Mouse (Mus musculus) c-Kit-positive CD71-positive TER-119-positive erythroid progenitor cells, embryonic 14.5 days (primary cell): ENCODE data around the gene Dnah11.

ENCODE experiments used
- DNase-seq: peaks from one replicate; pipeline ENCODE4 v3.0.0-alpha.2; 2013; ENCODE audit warnings: low spot score

The Dnah11 gene

GRCm38 (mm10) chr12:118198386-118199093, at the start of gene Dnah11:
Gene Dnah11 (minus strand): TSS chr12:118199043.
- peak; percentile 26 for DNase-seq

GRCm38 (mm10) chr12:118221182-118221581, 22.3 kb upstream of the Dnah11 start:
- no peak for DNase-seq

DNA sequence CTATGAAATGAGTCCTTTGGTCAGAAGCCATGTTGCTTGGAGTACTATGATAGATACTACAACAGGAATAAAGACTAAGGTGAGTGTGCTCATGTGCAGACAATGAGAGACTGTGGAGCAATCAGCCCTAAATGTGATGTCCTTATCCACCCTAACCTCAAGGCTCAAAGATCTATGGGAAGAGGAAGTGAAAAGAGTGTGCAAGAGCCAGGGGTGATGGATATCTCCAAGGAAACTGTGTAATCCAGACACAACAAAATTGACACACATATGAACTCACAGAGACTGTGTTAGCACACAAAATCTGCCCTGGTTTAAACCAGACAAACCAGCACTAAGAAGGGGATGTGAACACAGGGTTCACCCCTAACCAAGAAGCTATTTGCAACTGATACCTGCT, 21.2 kb upstream of the Dnah11 start:
- DNase-seq, result no peak

- DNase-seq, result no peak
These were observed 13.3 kb upstream of the Dnah11 start for GRCm38 (mm10) chr12:118212163-118212562.

DNA sequence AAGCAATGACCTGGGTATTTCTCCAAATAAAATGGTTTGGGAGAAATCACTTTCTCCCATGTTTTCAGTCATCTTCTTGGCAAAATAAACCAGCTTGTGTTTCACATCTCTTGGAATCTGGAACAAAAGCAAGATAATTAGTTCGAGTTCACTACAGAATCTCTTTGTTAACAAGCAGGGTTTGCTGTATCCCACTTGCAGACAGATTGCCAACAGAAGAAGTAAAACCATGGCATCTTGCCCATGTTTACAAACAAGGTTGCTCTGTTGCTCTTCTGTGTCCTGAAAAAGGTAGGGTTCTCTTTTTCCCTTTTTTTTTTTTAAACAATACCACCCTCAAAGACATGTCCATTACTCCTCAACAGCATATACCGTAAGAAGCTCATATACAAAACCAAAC, 2.3 kb downstream of the Dnah11 start:
- no peak for DNase-seq

- peak; percentile 19 for DNase-seq
These were observed 9.3 kb downstream of the Dnah11 start for GRCm38 (mm10) chr12:118189535-118189934.

GRCm38 (mm10) chr12:118187663-118188062, 11.2 kb downstream of the Dnah11 start:
- DNase-seq, result no peak

- DNase-seq, result no peak
These were observed 11.9 kb downstream of the Dnah11 start for GRCm38 (mm10) chr12:118186881-118187489.

GRCm38 (mm10) chr12:118186120-118186880, 12.5 kb downstream of the Dnah11 start:
- DNase-seq, result no peak

- no peak for DNase-seq
These were observed 14.1 kb downstream of the Dnah11 start for GRCm38 (mm10) chr12:118184731-118185130.

GRCm38 (mm10) chr12:118177756-118178155, 21.1 kb downstream of the Dnah11 start:
- DNase-seq, result no peak

DNA sequence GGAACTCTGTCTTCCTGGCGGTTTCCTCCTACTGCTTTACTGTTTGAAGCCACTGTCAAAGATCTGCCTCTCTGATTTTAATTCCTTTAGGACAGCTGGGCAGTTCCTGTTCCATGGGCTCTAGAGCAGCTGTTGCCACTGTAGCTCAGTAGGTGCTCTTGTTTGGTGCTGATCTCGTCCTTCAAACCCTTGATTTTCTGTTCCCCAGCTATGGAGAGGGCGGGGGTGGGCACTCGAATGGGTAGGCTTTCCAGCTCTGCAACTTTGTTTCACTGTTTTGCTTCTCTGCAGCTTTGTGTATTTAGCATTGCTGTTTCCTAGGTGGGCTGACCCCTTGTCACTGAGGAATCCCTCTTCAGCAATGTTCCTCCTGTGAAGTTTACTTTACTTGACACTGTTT, 34.1 kb downstream of the Dnah11 start:
- DNase-seq, result no peak

DNA sequence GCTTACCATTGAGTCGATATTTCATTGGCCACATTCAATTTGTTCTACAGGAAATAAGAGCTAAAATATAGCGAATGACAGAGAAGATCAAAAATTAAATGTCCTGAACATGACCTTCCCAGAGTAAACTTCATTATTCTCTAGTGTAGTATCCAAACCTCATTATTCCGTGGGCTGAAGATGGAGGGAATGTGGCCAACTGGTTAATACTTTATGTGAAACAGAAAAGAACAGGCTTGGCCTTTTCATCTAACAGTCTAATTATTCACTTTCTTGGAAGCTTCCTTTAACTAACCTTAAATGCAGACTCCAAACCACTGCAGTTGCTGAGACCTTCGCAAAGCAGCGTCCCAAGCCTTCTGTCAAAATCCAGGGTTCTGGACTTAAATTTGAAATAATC, 41.9 kb downstream of the Dnah11 start:
- DNase-seq, result no peak

- DNase-seq, result no peak
These were observed 51.3 kb downstream of the Dnah11 start for GRCm38 (mm10) chr12:118147521-118148033.

GRCm38 (mm10) chr12:118128116-118128515, 70.7 kb downstream of the Dnah11 start:
- no peak for DNase-seq

GRCm38 (mm10) chr12:118119668-118120067, 79.2 kb downstream of the Dnah11 start:
- no peak for DNase-seq

DNA sequence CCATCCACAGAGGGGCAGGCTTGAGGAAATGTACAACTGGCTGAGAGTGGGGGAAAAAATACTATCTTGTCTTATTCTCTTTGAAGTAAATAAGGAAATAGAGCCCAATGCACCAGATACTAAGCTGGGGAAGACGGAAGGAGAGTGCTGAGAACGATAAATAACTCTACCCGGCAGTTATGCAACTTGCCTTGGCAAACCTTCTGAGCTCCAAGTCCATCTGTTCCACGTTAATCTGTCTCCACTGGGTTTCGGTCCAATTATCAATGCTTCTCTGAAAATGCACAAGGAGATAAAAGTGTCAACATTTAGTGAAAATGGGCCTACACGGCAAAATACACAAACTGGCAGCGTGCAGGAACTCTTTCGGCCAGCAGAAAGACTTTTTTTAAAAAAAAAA, 86.2 kb downstream of the Dnah11 start:
- DNase-seq, result no peak

DNA sequence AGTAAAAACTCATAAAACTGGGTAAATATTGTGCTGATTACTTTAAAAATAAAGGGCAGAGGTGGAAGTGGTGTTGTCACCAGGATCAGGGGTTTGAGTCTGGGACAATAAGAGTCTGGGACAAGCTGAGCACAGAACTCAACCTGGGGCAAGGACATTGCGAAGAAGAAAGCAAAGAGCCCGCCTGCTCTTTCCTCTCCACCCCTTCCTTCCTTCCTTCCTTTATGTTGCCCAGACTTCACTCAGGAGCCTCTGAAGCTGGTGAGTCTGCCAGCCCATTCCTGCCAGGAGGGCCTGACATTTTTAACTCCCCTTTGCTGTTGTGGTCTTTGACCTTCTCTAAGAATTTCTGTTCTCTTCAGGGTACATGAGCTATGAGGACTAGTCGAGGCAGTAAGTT, 86.9 kb downstream of the Dnah11 start:
- DNase-seq, result no peak

GRCm38 (mm10) chr12:118107719-118108118, 91.1 kb downstream of the Dnah11 start:
- DNase-seq, result no peak

GRCm38 (mm10) chr12:118104520-118104919, 94.3 kb downstream of the Dnah11 start:
- DNase-seq, result no peak

- DNase-seq, result no peak
These were observed 99.1 kb downstream of the Dnah11 start for GRCm38 (mm10) chr12:118099694-118100093.

DNA sequence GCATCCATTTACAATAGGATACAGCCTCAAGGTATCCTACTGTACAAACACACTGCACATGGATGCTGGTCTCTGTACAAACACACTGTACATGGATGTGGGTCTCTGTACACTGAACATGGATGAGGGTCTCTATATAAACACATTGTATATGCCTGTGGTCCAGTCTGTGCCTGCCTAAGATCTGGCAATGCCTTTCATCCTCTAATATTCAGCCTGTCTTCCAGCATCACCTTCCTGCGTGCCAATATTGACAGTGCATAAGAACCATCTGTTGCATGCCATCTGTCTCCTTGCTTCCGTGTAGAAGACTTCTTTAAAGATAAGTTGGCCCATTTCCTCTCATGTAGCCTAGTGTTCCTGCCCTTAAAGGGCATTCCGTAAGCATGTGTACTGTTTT, 100.6 kb downstream of the Dnah11 start:
- no peak for DNase-seq

- DNase-seq, result no peak
These were observed 103.9 kb downstream of the Dnah11 start for GRCm38 (mm10) chr12:118094946-118095345.
